12 mouse cellular contexts compared by ENCODE assay signal in genomic region chr1:137203512-137203911, GRCm38 (mm10).
"Had no signal": no experiment of that assay in that cellular context is flagged by ENCODE, and none has a peak within 500 bp of the region (broad histone marks: within the 10 kb centered on the region; RNA-seq: fewer than 3 reads in every experiment).

No protein-coding gene starts in this region.

- H3K9me3 ChIP-seq: limb, embryonic 13.5 days; liver, embryonic 13.5 days; midbrain, embryonic 10.5 days; midbrain, embryonic 15.5 days had no signal

- H3K9ac ChIP-seq: limb, embryonic 13.5 days; liver, embryonic 13.5 days; midbrain, embryonic 15.5 days had no signal

- DNase-seq: kidney, adult 8-10 months; kidney, postnatal 4 days; liver, embryonic 13.5 days; lung, adult 18-20 months; thymus, adult 2 months; thymus, postnatal 36 days had no signal

- H3K4me3 ChIP-seq: layer of hippocampus, adult 2 months; limb, embryonic 13.5 days; liver, embryonic 13.5 days; midbrain, embryonic 10.5 days; midbrain, embryonic 15.5 days had no signal

- H3K27ac ChIP-seq: layer of hippocampus, adult 2 months; limb, embryonic 13.5 days; liver, embryonic 13.5 days; midbrain, embryonic 10.5 days; midbrain, embryonic 15.5 days; stomach, postnatal 0 days had no signal

- H3K4me2 ChIP-seq: limb, embryonic 13.5 days; liver, embryonic 13.5 days; midbrain, embryonic 15.5 days had no signal

- ATAC-seq: intestine, postnatal 0 days; midbrain, embryonic 15.5 days had no signal

- H3K36me3 ChIP-seq: limb, embryonic 13.5 days; liver, embryonic 13.5 days; midbrain, embryonic 10.5 days; midbrain, embryonic 15.5 days had no signal

- H3K4me1 ChIP-seq: limb, embryonic 13.5 days; midbrain, embryonic 15.5 days had no signal

- H3K27me3 ChIP-seq: limb, embryonic 13.5 days; liver, embryonic 13.5 days; midbrain, embryonic 15.5 days had no signal
